ENCODE assay signal across 9 mouse cellular contexts in genomic region chr2:93956331-93956801, GRCm38 (mm10). TPM values are rescaled to one million over a fixed set of nuclear protein-coding genes. Genes with fewer than 3 reads are reported as not detected.
A peak's percentile ranks its signal among the peaks of the same experiment; 100 is the strongest.
DNase-seq lines count a peak whose midpoint lies in the region; ATAC-seq and TF ChIP-seq lines count a peak whose summit lies in the region.
"Had no signal": no experiment of that assay in that cellular context is flagged by ENCODE, and none has a peak within 500 bp of the region (broad histone marks: within the 10 kb centered on the region; RNA-seq: fewer than 3 reads in every experiment).

No protein-coding gene starts in this region.

- intact Hi-C loops in heart, postnatal 10 days (cut with DNase I): loop anchor here (1.0 kb wide), 1 partner anchor 46 kb away; no protein-coding TSS in a partner anchor

- H3K4me3 ChIP-seq in forebrain, embryonic 14.5 days (ENCODE audit: low read depth, low read length): peak overlapping the region; percentile 78
- H3K4me3 ChIP-seq in liver, postnatal 0 days (ENCODE audit: low read depth, low read length): peak overlapping the region; percentile 52
- peak overlapping the region; percentile 69 for H3K4me3 ChIP-seq in neural tube, embryonic 15.5 days (replicated peaks)

- DNase-seq in ES-CJ7 (ENCODE audit: low read depth, low spot score): peak; percentile 51
- peak; percentile 72 for DNase-seq in forebrain, embryonic 14.5 days (ENCODE audit: low spot score)
- peak; percentile 66 for DNase-seq in heart, postnatal 10 days
- peak; percentile 40 to 62 for DNase-seq in kidney, postnatal 25 days
- DNase-seq in liver, postnatal 0 days: peak; percentile 34
- no peak for DNase-seq in c-Kit-positive CD71-positive TER-119-positive erythroid progenitor cells, embryonic 14.5 days (ENCODE audit: low spot score)

- peak overlapping the region; percentile 93 for H3K4me2 ChIP-seq in forebrain, embryonic 14.5 days (ENCODE audit: low read length)
- H3K4me2 ChIP-seq in liver, postnatal 0 days (ENCODE audit: low read depth, low read length): peak overlapping the region; percentile 65
- peak overlapping the region; percentile 84 for H3K4me2 ChIP-seq in neural tube, embryonic 15.5 days

- no peaks in the 10 kb centered on the region for H3K36me3 ChIP-seq in forebrain, embryonic 14.5 days (ENCODE audit: control insufficient read depth, insufficient read depth, low read length)
- no peaks in the 10 kb centered on the region for H3K36me3 ChIP-seq in liver, postnatal 0 days (replicated peaks; ENCODE audit: insufficient read depth, low read length)
- no peaks in the 10 kb centered on the region for H3K36me3 ChIP-seq in neural tube, embryonic 15.5 days

- peaks cover 23% of the 10 kb centered on the region for H3K4me1 ChIP-seq in forebrain, embryonic 14.5 days (ENCODE audit: control insufficient read depth, insufficient read depth, low read length)
- H3K4me1 ChIP-seq in liver, postnatal 0 days (ENCODE audit: insufficient read depth): peaks cover 2% of the 10 kb centered on the region; the same call in 1 of the 2 replicates
- peaks cover 42% of the 10 kb centered on the region for H3K4me1 ChIP-seq in neural tube, embryonic 15.5 days

- H3K27me3 ChIP-seq in forebrain, embryonic 14.5 days (replicated peaks; ENCODE audit: control insufficient read depth, insufficient read depth, low read length): no peaks in the 10 kb centered on the region
- peaks cover 51% of the 10 kb centered on the region for H3K27me3 ChIP-seq in liver, postnatal 0 days (ENCODE audit: insufficient read depth, low read length)
- peaks cover 26% of the 10 kb centered on the region for H3K27me3 ChIP-seq in neural tube, embryonic 15.5 days (replicated peaks)

- ATAC-seq in cerebellum, adult (ENCODE audit: insufficient number of reproducible peaks, low FRiP score, low TSS enrichment): peak; percentile 41
- ATAC-seq in forebrain, embryonic 14.5 days: peak; percentile 36
- ATAC-seq in liver, postnatal 0 days: peak; percentile 29
- ATAC-seq in neural tube, embryonic 15.5 days (ENCODE audit: low FRiP score): peak; percentile 56

- no peaks in the 10 kb centered on the region for H3K9me3 ChIP-seq in forebrain, embryonic 14.5 days (replicated peaks; ENCODE audit: control insufficient read depth, low read length)
- no peaks in the 10 kb centered on the region for H3K9me3 ChIP-seq in liver, postnatal 0 days (ENCODE audit: low read length)
- no peaks in the 10 kb centered on the region for H3K9me3 ChIP-seq in neural tube, embryonic 15.5 days (replicated peaks)

- no peak for TF ChIP-seq EP300 in liver, postnatal 0 days (IDR thresholded peaks at IDR 0.05; ENCODE audit: low read depth)

- under 1% methylated on average over 38 of the region's 44 CpGs for WGBS in forebrain, embryonic 14.5 days
- 3% methylated on average over 37 of the region's 44 CpGs for WGBS in liver, postnatal 0 days (ENCODE audit: insufficient replicate concordance)
- WGBS in neural tube, embryonic 15.5 days: under 1% methylated on average over 43 of the region's 44 CpGs

- TF ChIP-seq CTCF in liver, postnatal 0 days (IDR thresholded peaks at IDR 0.05; ENCODE audit: low read depth): no peak

- peak overlapping the region; percentile 97 for H3K27ac ChIP-seq in forebrain, embryonic 14.5 days (ENCODE audit: low read depth, low read length)
- peak overlapping the region; percentile 51 for H3K27ac ChIP-seq in liver, postnatal 0 days (ENCODE audit: low read depth)
- H3K27ac ChIP-seq in neural tube, embryonic 15.5 days (replicated peaks): peak overlapping the region; percentile 88

- H3K9ac ChIP-seq in forebrain, embryonic 14.5 days (ENCODE audit: low read length): peak overlapping the region; percentile 91
- H3K9ac ChIP-seq in liver, postnatal 0 days (replicated peaks): peak overlapping the region; percentile 62
- H3K9ac ChIP-seq in neural tube, embryonic 15.5 days (replicated peaks): peak overlapping the region; percentile 75

RNA-seq across cellular contexts. Expression of gene Gm13889, which starts 0.6 kb away (rescaled TPM):
- polyA plus RNA-seq in forebrain, embryonic 14.5 days (2014; fragmentation: Nextera tagmentation; extraction: Ambion mirVana): 23.9 and 28.6 TPM in 2 replicates
- total RNA-seq in heart, postnatal 10 days (2021): 10 to 100 TPM; 25.3 to 29.4 TPM
- 5.2 and 6.1 TPM in 2 replicates for polyA plus RNA-seq in liver, postnatal 0 days (2015; fragmentation: Nextera tagmentation; extraction: Ambion mirVana)
- polyA plus RNA-seq in neural tube, embryonic 15.5 days (2015; fragmentation: Nextera tagmentation; extraction: Ambion mirVana): 8.8 and 10.8 TPM in 2 replicates

RNA-seq across cellular contexts. Expression of gene Gm27027, which starts 39.8 kb away (rescaled TPM):
- not detected in 2 replicates for polyA plus RNA-seq in forebrain, embryonic 14.5 days (2014; fragmentation: Nextera tagmentation; extraction: Ambion mirVana)
- total RNA-seq in heart, postnatal 10 days (2021): 1 to 10 TPM in 1 of 2 experiments, not detected in 1; 1.0 TPM
- not detected in 2 replicates for polyA plus RNA-seq in liver, postnatal 0 days (2015; fragmentation: Nextera tagmentation; extraction: Ambion mirVana)
- not detected in 2 replicates for polyA plus RNA-seq in neural tube, embryonic 15.5 days (2015; fragmentation: Nextera tagmentation; extraction: Ambion mirVana)
- total RNA-seq: left cerebral cortex, postnatal 14 days had no signal

RNA-seq across cellular contexts. Expression of gene Alkbh3, which starts 54.2 kb away (rescaled TPM):
- 47.5 and 52.2 TPM in 2 replicates for polyA plus RNA-seq in forebrain, embryonic 14.5 days (2014; fragmentation: Nextera tagmentation; extraction: Ambion mirVana)
- 10 to 100 TPM; 70.0 to 78.2 TPM for total RNA-seq in heart, postnatal 10 days (2021)
- 24.8 and 28.9 TPM in 2 replicates for polyA plus RNA-seq in liver, postnatal 0 days (2015; fragmentation: Nextera tagmentation; extraction: Ambion mirVana)
- polyA plus RNA-seq in neural tube, embryonic 15.5 days (2015; fragmentation: Nextera tagmentation; extraction: Ambion mirVana): 44.4 and 47.2 TPM in 2 replicates
